Mouse (Mus musculus) lung, postnatal 0 days (tissue): ENCODE results near the gene Tcap. TPM values are rescaled to one million over a fixed set of nuclear protein-coding genes. Genes with fewer than 3 reads are reported as not detected.

Source experiments
- ATAC-seq: fragments of 200-750 bp; cut with Nextera tagmentation; 2 replicates; pipeline ENCODE4 v1.8.0; 2017; ENCODE audit warnings: moderate library complexity
- DNase-seq: peaks from one replicate; pipeline ENCODE4 v3.0.0-alpha.2; 2016; ENCODE audit warnings: low spot score
- H3K27ac ChIP-seq: fragments of 300-500 bp; sonication (generic); 2 replicates; pipeline ENCODE4 v1.5.1; 2014; ENCODE audit warnings: antibody characterized with exemption, mild to moderate bottlenecking, low read length, mixed read lengths
- H3K27me3 ChIP-seq: fragments of 300-500 bp; sonication (generic); replicated peaks from 2 replicates; pipeline ENCODE4 v1.6.1; 2014; ENCODE audit warnings: low read length, mixed read lengths; ENCODE audit not compliant: insufficient read depth
- H3K36me3 ChIP-seq: fragments of 300-500 bp; sonication (generic); 2 replicates; pipeline ENCODE4 v1.6.1; 2014; ENCODE audit warnings: low read length, mixed read lengths; ENCODE audit not compliant: insufficient read depth
- H3K4me1 ChIP-seq: fragments of 300-500 bp; sonication (generic); 2 replicates; pipeline ENCODE4 v1.6.1; 2014; ENCODE audit warnings: antibody characterized with exemption, low read depth, low read length, mixed read lengths; ENCODE audit not compliant: insufficient read depth
- H3K4me2 ChIP-seq: fragments of 300-500 bp; sonication (generic); replicated peaks from 2 replicates; pipeline ENCODE4 v1.6.1; 2014; ENCODE audit warnings: low read depth, mild to moderate bottlenecking, low read length, moderate library complexity, mixed read lengths
- H3K4me3 ChIP-seq: fragments of 300-500 bp; sonication (generic); 2 replicates; pipeline ENCODE4 v1.5.1; 2014; ENCODE audit warnings: low read depth, low read length
- H3K9ac ChIP-seq: fragments of 300-500 bp; sonication (generic); replicated peaks from 2 replicates; pipeline ENCODE4 v1.6.1; 2014; ENCODE audit warnings: low read depth, mild to moderate bottlenecking
- H3K9me3 ChIP-seq: fragments of 300-500 bp; sonication (generic); 2 replicates; pipeline ENCODE4 v1.6.1; 2016; ENCODE audit warnings: low read length, mixed read lengths
- CTCF ChIP-seq: IDR thresholded peaks from 2 replicates; pipeline ENCODE4 v1.5.1; 2016; ENCODE audit warnings: antibody characterized with exemption, mild to moderate bottlenecking
- EP300 ChIP-seq: IDR thresholded peaks from 2 replicates; pipeline ENCODE4 v1.6.1; 2016; ENCODE audit warnings: antibody characterized with exemption, mild to moderate bottlenecking, control low read depth
- WGBS: fragments of 180-500 bp; shearing (Covaris S2); extraction: QIAGEN DNeasy Blood & Tissue Kit; methylation state at CpG from one replicate; pipeline ENCODE4 v1.1.7; 2014; 5-methylcytosine and 5-hydroxymethylcytosine counted together
- polyA plus RNA-seq: library from polyadenylated mRNA; unstranded; fragments of >200 nt; fragmentation: Nextera tagmentation; extraction: Ambion mirVana; gene quantifications from 2 replicates; pipeline ENCODE4 v1.2.1, GENCODE M21; 2015

Tcap gene
- polyA plus RNA-seq, 1 experiment from 2014 or later: 5.8 TPM

GRCm38 (mm10) chr11:98408872-98409271, 25.3 kb downstream of the Tcap start:
- peaks cover 9% of the 10 kb centered on the region; the same call in 1 of the 2 replicates for H3K4me1 ChIP-seq
- no peaks in the 10 kb centered on the region for H3K36me3 ChIP-seq
- 0 out of 2 replicates have a peak overlapping the region, but pooled peaks have one; percentile 14 for H3K4me2 ChIP-seq
- no peaks in the 10 kb centered on the region for H3K9me3 ChIP-seq
- H3K4me3 ChIP-seq: no peak overlapping the region
- no peak overlapping the region for H3K27ac ChIP-seq
- no peak overlapping the region for H3K9ac ChIP-seq
- 41% methylated on average over 8 of the region's 8 CpGs for WGBS
- TF ChIP-seq CTCF (no peak), EP300 (no peak)
- no peaks in the 10 kb centered on the region for H3K27me3 ChIP-seq
- ATAC-seq: no peak
- no peak for DNase-seq

- WGBS: 0% methylated on average over 7 of the region's 10 CpGs
- Histone ChIP-seq H3K4me3 (no peak overlapping the region), H3K27me3 (no peaks in the 10 kb centered on the region), H3K36me3 (no peaks in the 10 kb centered on the region), H3K4me2 (0 out of 2 replicates have a peak overlapping the region, but pooled peaks have one; percentile 14), H3K27ac (no peak overlapping the region; the same call in 1 of the 2 replicates), H3K9ac (no peak overlapping the region), H3K4me1 (peaks cover 11% of the 10 kb centered on the region; the same call in 1 of the 2 replicates), H3K9me3 (no peaks in the 10 kb centered on the region)
- TF ChIP-seq CTCF: no peak
- DNase-seq: peak; percentile 56
- ATAC-seq: peak; percentile 27
These were observed 25.8 kb downstream of the Tcap start for GRCm38 (mm10) chr11:98409341-98409822.

DNA sequence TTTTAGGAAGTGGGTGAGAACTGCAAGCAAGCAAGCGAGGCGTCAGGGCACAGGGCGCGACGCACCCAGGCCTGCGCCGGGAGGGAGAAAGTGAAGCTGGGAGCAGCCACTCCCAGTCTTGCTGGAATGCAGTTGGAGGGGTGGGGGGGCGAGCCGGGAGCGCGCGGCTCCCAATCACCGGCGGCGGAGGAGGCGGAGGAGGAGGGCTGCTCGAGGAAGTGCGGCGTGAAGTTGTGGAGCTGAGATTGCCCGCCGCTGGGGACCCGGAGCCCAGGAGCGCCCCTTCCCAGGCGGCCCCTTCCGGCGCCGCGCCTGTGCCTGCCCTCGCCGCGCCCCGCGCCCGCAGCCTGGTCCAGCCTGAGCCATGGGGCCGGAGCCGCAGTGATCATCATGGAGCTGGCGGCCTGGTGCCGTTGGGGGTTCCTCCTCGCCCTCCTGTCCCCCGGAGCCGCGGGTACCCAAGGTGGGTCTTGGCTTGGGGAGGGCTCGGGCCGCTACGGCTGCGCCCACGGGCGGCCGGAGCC, 28.7 kb downstream of the Tcap start, which contains the start of gene Erbb2:
Gene Erbb2, plus strand, starts transcription at position 198 of the 524 bp plus-strand sequence.
- peak within 1 kb of the TSS; percentile 88 for H3K9ac ChIP-seq
- no peak for TF ChIP-seq EP300
- TF ChIP-seq CTCF: no peak
- H3K27ac ChIP-seq: peak within 1 kb of the TSS; percentile 95
- ATAC-seq (peak; percentile 93), DNase-seq (peak; percentile 94)
- no peaks in the 10 kb centered on the region for H3K27me3 ChIP-seq
- no peaks in the 10 kb centered on the region for H3K9me3 ChIP-seq
- peak within 1 kb of the TSS; percentile 97 for H3K4me3 ChIP-seq
- WGBS: 1% methylated on average over 25 of the region's 49 CpGs
- peaks cover 15% of the 10 kb centered on the region; the same call in 1 of the 2 replicates for H3K4me1 ChIP-seq
- H3K4me2 ChIP-seq: peak within 1 kb of the TSS; percentile 90
- H3K36me3 ChIP-seq: no peaks in the 10 kb centered on the region

- peak overlapping the region; percentile 90 for H3K4me2 ChIP-seq
- ATAC-seq (peak; percentile 29), DNase-seq (peak; percentile 67)
- no peaks in the 10 kb centered on the region for H3K9me3 ChIP-seq
- peak overlapping the region; percentile 97 for H3K4me3 ChIP-seq
- no peaks in the 10 kb centered on the region for H3K27me3 ChIP-seq
- no peak for TF ChIP-seq CTCF
- TF ChIP-seq EP300: no peak
- H3K9ac ChIP-seq: peak overlapping the region; percentile 88
- no peaks in the 10 kb centered on the region for H3K36me3 ChIP-seq
- H3K27ac ChIP-seq: peak overlapping the region; percentile 95
- H3K4me1 ChIP-seq: peaks cover 15% of the 10 kb centered on the region; the same call in 1 of the 2 replicates
- WGBS: under 1% methylated on average over 35 of the region's 40 CpGs
These were observed 29.2 kb downstream of the Tcap start for GRCm38 (mm10) chr11:98412797-98413301.

GRCm38 (mm10) chr11:98413731-98414130, 30.1 kb downstream of the Tcap start:
- DNase-seq (peak; percentile 41), ATAC-seq (no peak)
- H3K9me3 ChIP-seq: no peaks in the 10 kb centered on the region
- peak overlapping the region; percentile 97 for H3K4me3 ChIP-seq
- peak overlapping the region; percentile 90 for H3K4me2 ChIP-seq
- H3K27me3 ChIP-seq: no peaks in the 10 kb centered on the region
- no peak for TF ChIP-seq CTCF
- TF ChIP-seq EP300: no peak
- peaks cover 15% of the 10 kb centered on the region; the same call in 1 of the 2 replicates for H3K4me1 ChIP-seq
- 16% methylated on average over 7 of the region's 7 CpGs for WGBS
- H3K9ac ChIP-seq: no peak overlapping the region
- H3K27ac ChIP-seq: no peak overlapping the region; the same call in 1 of the 2 replicates
- no peaks in the 10 kb centered on the region for H3K36me3 ChIP-seq

GRCm38 (mm10) chr11:98414162-98414561, 30.6 kb downstream of the Tcap start:
- H3K27ac ChIP-seq: no peak overlapping the region
- TF ChIP-seq CTCF (no peak), EP300 (no peak)
- H3K36me3 ChIP-seq: no peaks in the 10 kb centered on the region
- no peak overlapping the region for H3K9ac ChIP-seq
- no peaks in the 10 kb centered on the region for H3K27me3 ChIP-seq
- H3K4me3 ChIP-seq: peak overlapping the region; percentile 97; the same call in 1 of the 2 replicates
- WGBS: 12% methylated on average over 1 of the region's 2 CpGs
- peak overlapping the region; percentile 90 for H3K4me2 ChIP-seq
- H3K4me1 ChIP-seq: peaks cover 15% of the 10 kb centered on the region; the same call in 1 of the 2 replicates
- ATAC-seq (no peak), DNase-seq (no peak)
- no peaks in the 10 kb centered on the region for H3K9me3 ChIP-seq
